Mouse (Mus musculus): ENCODE data around the gene Fgfr2.
A peak's percentile ranks its signal among the peaks of the same experiment; 100 is the strongest.

Gene Fgfr2

DNA sequence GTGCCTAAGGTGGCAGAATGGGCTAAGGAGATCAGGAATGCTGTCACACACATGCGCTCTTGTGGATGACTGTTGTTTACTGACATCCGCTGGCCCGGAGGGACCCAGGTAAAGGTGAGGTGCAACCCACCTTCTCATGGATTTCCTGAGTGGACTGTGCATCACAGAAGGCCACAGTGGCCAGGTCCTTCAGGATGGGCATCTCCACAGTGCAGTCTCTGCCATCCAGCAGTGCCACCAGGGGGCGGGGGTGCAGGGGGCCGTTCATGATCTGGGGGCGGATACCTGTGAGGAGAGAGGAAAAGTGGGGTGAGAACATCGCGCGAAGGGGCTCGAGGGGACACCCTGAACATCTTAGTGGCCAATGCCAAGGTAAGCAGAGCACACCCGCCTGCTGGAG lies 124.1 kb downstream of the Fgfr2 start:
- H3K4me1 ChIP-seq (replicated peaks; ENCODE audit: low read depth, low read length) = peaks cover 99% of the 10 kb centered on the region
- no peaks in the 10 kb centered on the region for H3K9me3 ChIP-seq (ENCODE audit: low read length)
- H3K36me3 ChIP-seq (ENCODE audit: insufficient read depth, low read length) = peaks cover 99% of the 10 kb centered on the region
- H3K4me3 ChIP-seq (replicated peaks; ENCODE audit: low read length) = no peak overlapping the region
- TF ChIP-seq POU5F1 (IDR thresholded peaks at IDR 0.05; ENCODE audit: borderline replicate concordance, low read length) = no peak
- no peak for TF ChIP-seq NANOG (IDR thresholded peaks at IDR 0.05; ENCODE audit: borderline replicate concordance, low read length)
- TF ChIP-seq CTCF (conservative IDR thresholded peaks at IDR 0.05; ENCODE audit: low read length) = no peak
- H3K27me3 ChIP-seq (ENCODE audit: insufficient read depth, low read length) = no peaks in the 10 kb centered on the region

DNA sequence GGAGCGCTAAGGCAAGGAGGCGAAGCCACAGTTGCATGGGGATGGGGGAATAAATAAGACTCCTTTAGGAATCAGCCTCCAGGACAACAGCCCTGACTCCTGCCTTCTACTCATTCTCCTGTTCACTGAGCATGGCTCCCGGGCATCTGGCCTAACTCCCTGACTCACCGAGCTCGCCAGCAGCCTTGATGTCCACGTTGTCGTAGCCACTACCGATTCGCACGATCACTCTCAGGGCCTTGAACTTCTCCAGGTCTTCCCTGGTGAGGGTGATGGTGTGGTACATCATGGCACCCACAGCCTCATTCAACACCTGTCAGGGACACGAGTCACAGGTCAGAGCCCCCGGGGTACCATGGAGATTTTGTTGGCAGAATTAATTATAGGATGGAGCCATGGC lies 124.5 kb downstream of the Fgfr2 start:
- peaks cover 99% of the 10 kb centered on the region for H3K4me1 ChIP-seq (replicated peaks; ENCODE audit: low read depth, low read length)
- H3K27me3 ChIP-seq (ENCODE audit: insufficient read depth, low read length) = no peaks in the 10 kb centered on the region
- peaks cover 100% of the 10 kb centered on the region for H3K36me3 ChIP-seq (ENCODE audit: insufficient read depth, low read length)
- H3K9me3 ChIP-seq (ENCODE audit: low read length) = no peaks in the 10 kb centered on the region
- no peak overlapping the region for H3K4me3 ChIP-seq (replicated peaks; ENCODE audit: low read length)
- TF ChIP-seq POU5F1 (IDR thresholded peaks at IDR 0.05; ENCODE audit: borderline replicate concordance, low read length) = no peak
- no peak for TF ChIP-seq CTCF (conservative IDR thresholded peaks at IDR 0.05; ENCODE audit: low read length)
- no peak for TF ChIP-seq NANOG (IDR thresholded peaks at IDR 0.05; ENCODE audit: borderline replicate concordance, low read length)

DNA sequence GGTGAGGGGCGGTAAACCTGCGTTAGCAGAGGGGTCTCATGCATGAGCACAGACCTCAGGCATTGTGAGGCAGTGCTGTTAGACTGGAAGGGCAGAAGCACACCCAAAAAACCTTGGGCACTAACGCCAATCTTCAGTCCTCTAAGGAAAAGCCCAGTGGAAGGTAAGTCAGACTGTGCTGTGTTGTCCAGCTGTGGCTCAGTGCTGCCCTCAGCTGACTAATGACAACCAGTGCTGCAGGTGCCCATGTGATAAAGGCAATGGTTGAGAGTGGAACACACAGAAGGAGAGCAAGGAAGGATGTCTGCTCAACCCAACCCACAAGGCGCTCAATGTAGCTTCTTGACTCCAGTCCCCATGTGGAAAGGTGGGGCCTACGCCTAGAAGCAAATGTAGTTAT lies 126.8 kb downstream of the Fgfr2 start:
- Histone ChIP-seq H3K9me3 (ENCODE audit: low read length) (no peaks in the 10 kb centered on the region), H3K27me3 (ENCODE audit: insufficient read depth, low read length) (no peaks in the 10 kb centered on the region), H3K36me3 (ENCODE audit: insufficient read depth, low read length) (peaks cover 100% of the 10 kb centered on the region), H3K4me3 (replicated peaks; ENCODE audit: low read length) (no peak overlapping the region), H3K4me1 (replicated peaks; ENCODE audit: low read depth, low read length) (peaks cover 89% of the 10 kb centered on the region)
- TF ChIP-seq POU5F1 (IDR thresholded peaks at IDR 0.05; ENCODE audit: borderline replicate concordance, low read length) (no peak), NANOG (IDR thresholded peaks at IDR 0.05; ENCODE audit: borderline replicate concordance, low read length) (no peak), CTCF (conservative IDR thresholded peaks at IDR 0.05; ENCODE audit: low read length) (0 out of 2 replicates have a peak, but pooled peaks have one; percentile 13)

DNA sequence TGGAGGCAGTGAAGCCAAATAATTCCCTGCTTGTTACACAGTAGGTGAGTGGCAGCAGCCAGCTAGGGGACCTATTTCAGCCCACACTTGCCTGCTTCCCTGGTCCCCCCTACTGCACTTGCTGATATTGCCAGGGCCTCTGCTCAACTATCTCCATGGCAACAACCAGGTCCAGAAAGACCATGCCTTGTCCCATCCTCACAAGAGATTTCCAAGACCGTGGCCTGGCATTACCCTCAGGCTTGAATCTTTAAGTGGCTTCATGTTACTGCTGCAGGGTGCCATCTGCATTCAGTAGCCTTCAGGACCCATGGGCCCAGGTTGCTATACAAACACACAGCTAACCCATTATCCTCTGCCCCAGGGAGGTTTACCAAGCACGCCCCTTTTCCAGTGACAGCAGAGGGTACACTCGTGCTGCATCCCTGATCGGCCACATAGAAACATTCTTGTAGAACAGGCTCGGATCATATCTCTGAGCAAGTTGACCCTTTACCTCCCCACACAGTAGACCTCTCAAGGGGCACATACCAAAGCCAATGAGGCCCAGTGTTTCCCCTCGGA lies 128.4 kb downstream of the Fgfr2 start:
- no peak overlapping the region for H3K4me3 ChIP-seq (replicated peaks; ENCODE audit: low read length)
- H3K4me1 ChIP-seq (replicated peaks; ENCODE audit: low read depth, low read length) = peaks cover 89% of the 10 kb centered on the region
- H3K36me3 ChIP-seq (ENCODE audit: insufficient read depth, low read length) = peaks cover 100% of the 10 kb centered on the region
- TF ChIP-seq POU5F1 (IDR thresholded peaks at IDR 0.05; ENCODE audit: borderline replicate concordance, low read length) (no peak), NANOG (IDR thresholded peaks at IDR 0.05; ENCODE audit: borderline replicate concordance, low read length) (no peak), CTCF (conservative IDR thresholded peaks at IDR 0.05; ENCODE audit: low read length) (no peak)
- H3K9me3 ChIP-seq (ENCODE audit: low read length) = no peaks in the 10 kb centered on the region
- H3K27me3 ChIP-seq (ENCODE audit: insufficient read depth, low read length) = no peaks in the 10 kb centered on the region

DNA sequence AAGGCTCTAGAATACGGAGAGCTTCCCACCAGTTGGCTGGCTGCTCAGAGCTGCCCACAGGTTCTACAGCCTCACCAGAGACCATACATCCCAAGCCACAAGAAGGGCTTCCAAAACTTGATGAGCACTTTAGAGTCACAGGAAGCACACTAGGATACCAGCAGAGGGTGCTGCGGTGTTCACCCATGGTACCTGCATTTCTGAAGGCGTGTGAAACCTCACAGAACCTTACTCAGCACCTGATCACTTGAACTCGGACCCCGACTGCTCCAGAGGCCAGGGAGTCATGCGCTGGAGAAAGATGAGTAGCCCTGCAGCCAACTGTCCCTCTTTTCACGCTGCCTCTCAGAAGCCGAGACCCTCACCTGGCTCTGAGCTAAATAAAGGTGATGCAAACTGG lies 129.0 kb downstream of the Fgfr2 start:
- Histone ChIP-seq H3K4me1 (replicated peaks; ENCODE audit: low read depth, low read length) (peaks cover 89% of the 10 kb centered on the region), H3K4me3 (replicated peaks; ENCODE audit: low read length) (no peak overlapping the region), H3K9me3 (ENCODE audit: low read length) (no peaks in the 10 kb centered on the region), H3K36me3 (ENCODE audit: insufficient read depth, low read length) (peaks cover 100% of the 10 kb centered on the region), H3K27me3 (ENCODE audit: insufficient read depth, low read length) (no peaks in the 10 kb centered on the region)
- TF ChIP-seq POU5F1 (IDR thresholded peaks at IDR 0.05; ENCODE audit: borderline replicate concordance, low read length) (no peak), CTCF (conservative IDR thresholded peaks at IDR 0.05; ENCODE audit: low read length) (no peak), NANOG (IDR thresholded peaks at IDR 0.05; ENCODE audit: borderline replicate concordance, low read length) (no peak)

DNA sequence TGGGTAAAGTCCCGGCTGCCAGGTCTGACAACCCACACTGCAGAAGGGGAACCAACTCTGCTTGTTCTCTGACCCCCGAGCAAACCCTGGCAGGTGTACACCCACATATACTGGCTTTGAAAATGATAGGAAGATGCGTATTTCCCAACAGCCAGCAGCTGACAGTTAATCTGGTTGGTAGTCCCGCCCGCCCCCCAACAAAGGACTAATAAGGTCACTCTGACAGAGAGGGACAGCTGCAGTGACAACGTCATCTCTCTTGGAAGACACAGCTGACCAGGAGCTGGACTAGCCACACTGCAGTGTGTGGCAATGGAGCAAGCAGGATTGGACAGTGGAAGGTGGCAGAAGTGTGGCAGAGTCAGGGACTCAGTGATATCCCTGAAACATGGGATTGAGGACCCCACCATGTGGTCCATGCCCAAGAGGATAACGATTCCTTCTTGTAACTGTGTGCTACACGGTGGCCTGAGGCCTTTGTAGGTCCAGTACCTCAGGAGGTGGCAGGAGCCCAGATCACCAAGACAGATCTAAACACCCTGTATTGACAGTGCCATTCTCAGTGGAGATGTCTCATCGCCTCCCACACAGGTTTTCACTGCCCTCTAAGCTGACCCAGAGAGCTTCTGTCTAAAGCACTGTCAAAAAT lies 130.1 kb downstream of the Fgfr2 start:
- H3K4me3 ChIP-seq (replicated peaks; ENCODE audit: low read length) = no peak overlapping the region
- TF ChIP-seq CTCF (conservative IDR thresholded peaks at IDR 0.05; ENCODE audit: low read length) = no peak
- no peak for TF ChIP-seq POU5F1 (IDR thresholded peaks at IDR 0.05; ENCODE audit: borderline replicate concordance, low read length)
- no peak for TF ChIP-seq NANOG (IDR thresholded peaks at IDR 0.05; ENCODE audit: borderline replicate concordance, low read length)
- no peaks in the 10 kb centered on the region for H3K27me3 ChIP-seq (ENCODE audit: insufficient read depth, low read length)
- no peaks in the 10 kb centered on the region for H3K9me3 ChIP-seq (ENCODE audit: low read length)
- H3K4me1 ChIP-seq (replicated peaks; ENCODE audit: low read depth, low read length) = peaks cover 89% of the 10 kb centered on the region
- peaks cover 100% of the 10 kb centered on the region for H3K36me3 ChIP-seq (ENCODE audit: insufficient read depth, low read length)

DNA sequence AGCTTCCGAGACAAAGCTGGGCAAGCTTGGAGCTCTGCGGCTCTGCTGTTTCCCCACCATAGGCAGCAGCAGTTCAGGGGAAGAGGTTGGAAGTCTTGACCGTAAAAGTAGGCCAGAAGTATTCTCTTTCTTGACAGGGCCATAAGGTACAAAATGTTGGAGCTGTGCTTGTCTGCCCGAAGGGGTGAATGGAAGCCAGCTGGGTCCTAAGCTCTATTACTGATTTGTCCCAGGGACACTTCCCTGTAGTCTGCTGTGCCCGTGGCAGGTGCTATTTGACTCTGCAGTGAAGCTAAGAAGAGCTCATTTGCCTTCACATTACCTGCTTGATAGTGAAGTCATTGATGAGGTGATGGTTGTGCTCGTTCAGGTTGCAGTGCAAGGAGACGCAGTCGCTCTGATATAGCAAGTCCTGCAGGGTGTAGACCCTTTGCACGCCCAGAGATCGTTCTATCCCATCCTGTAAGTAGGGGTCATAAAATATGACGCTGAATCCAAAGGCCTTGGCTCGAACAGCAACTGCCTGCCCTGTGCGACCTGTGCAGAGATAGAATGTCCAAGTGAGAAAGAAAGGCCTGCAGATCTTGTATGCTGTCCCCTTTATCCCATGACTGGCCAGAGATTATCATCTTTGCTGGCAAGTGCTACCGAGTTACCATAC lies 131.8 kb downstream of the Fgfr2 start:
- TF ChIP-seq NANOG (IDR thresholded peaks at IDR 0.05; ENCODE audit: borderline replicate concordance, low read length) (no peak), POU5F1 (IDR thresholded peaks at IDR 0.05; ENCODE audit: borderline replicate concordance, low read length) (no peak), CTCF (conservative IDR thresholded peaks at IDR 0.05; ENCODE audit: low read length) (no peak)
- Histone ChIP-seq H3K9me3 (ENCODE audit: low read length) (no peaks in the 10 kb centered on the region), H3K4me1 (replicated peaks; ENCODE audit: low read depth, low read length) (peaks cover 76% of the 10 kb centered on the region), H3K4me3 (replicated peaks; ENCODE audit: low read length) (no peak overlapping the region), H3K36me3 (ENCODE audit: insufficient read depth, low read length) (peaks cover 95% of the 10 kb centered on the region), H3K27me3 (ENCODE audit: insufficient read depth, low read length) (no peaks in the 10 kb centered on the region)

DNA sequence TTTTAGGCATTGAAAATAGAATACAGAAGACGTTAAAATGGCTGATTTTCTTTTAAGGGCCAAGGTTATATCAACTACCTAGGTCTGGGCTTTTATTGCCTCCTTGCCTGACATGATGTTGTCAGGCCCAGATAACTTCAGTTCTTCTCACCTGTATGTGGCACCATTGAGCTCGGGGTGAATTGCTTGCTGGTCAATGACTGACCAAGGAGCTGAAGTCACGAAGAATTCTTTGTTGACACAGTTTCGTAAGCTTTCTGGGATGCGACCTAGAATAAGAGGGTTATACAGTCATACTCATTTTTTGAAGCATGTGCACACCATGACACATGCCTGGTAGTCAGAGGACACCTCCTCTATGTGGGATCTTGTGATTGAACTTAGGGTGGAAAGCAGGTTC lies 133.3 kb downstream of the Fgfr2 start:
- H3K27me3 ChIP-seq (ENCODE audit: insufficient read depth, low read length) = no peaks in the 10 kb centered on the region
- no peaks in the 10 kb centered on the region for H3K9me3 ChIP-seq (ENCODE audit: low read length)
- H3K4me3 ChIP-seq (replicated peaks; ENCODE audit: low read length) = no peak overlapping the region
- H3K4me1 ChIP-seq (replicated peaks; ENCODE audit: low read depth, low read length) = peaks cover 60% of the 10 kb centered on the region
- peaks cover 95% of the 10 kb centered on the region for H3K36me3 ChIP-seq (ENCODE audit: insufficient read depth, low read length)
- TF ChIP-seq NANOG (IDR thresholded peaks at IDR 0.05; ENCODE audit: borderline replicate concordance, low read length) (no peak), POU5F1 (IDR thresholded peaks at IDR 0.05; ENCODE audit: borderline replicate concordance, low read length) (no peak), CTCF (conservative IDR thresholded peaks at IDR 0.05; ENCODE audit: low read length) (no peak)

Data from E14TG2a.4 (cell line).